Mouse (Mus musculus) heart, postnatal 0 days (tissue): ENCODE data around the gene Guca2b. TPM values are rescaled to one million over a fixed set of nuclear protein-coding genes. Genes with fewer than 3 reads are reported as not detected.
A peak's percentile ranks its signal among the peaks of the same experiment; 100 is the strongest.

Experiments
- ATAC-seq: fragments of 200-750 bp; cut with Nextera tagmentation; 2 replicates; pipeline ENCODE4 v1.8.0; 2017; ENCODE audit warnings: low read depth, moderate number of reproducible peaks, moderate library complexity; ENCODE audit not compliant: insufficient read depth
- DNase-seq: peaks from one replicate; pipeline ENCODE4 v3.0.0-alpha.2; 2016; ENCODE audit warnings: low spot score
- H3K27ac ChIP-seq: fragments of 300-500 bp; sonication (generic); 2 replicates; pipeline ENCODE4 v1.5.1; 2014; ENCODE audit warnings: low read depth, mild to moderate bottlenecking
- H3K27me3 ChIP-seq: fragments of 300-500 bp; sonication (generic); 2 replicates; pipeline ENCODE4 v1.6.1; 2014; ENCODE audit warnings: low read length, mixed read lengths; ENCODE audit not compliant: control insufficient read depth, insufficient read depth
- H3K36me3 ChIP-seq: fragments of 300-500 bp; sonication (generic); replicated peaks from 2 replicates; pipeline ENCODE4 v1.6.1; 2014; ENCODE audit warnings: low read length, mixed read lengths; ENCODE audit not compliant: control insufficient read depth, insufficient read depth
- H3K4me1 ChIP-seq: fragments of 300-500 bp; sonication (generic); 2 replicates; pipeline ENCODE4 v1.6.1; 2014; ENCODE audit warnings: antibody characterized with exemption; ENCODE audit not compliant: control insufficient read depth, insufficient read depth
- H3K4me2 ChIP-seq: fragments of 300-500 bp; sonication (generic); 2 replicates; pipeline ENCODE4 v1.6.1; 2014; ENCODE audit warnings: low read depth, mild to moderate bottlenecking, low read length, moderate library complexity
- H3K4me3 ChIP-seq: fragments of 300-500 bp; sonication (generic); 2 replicates; pipeline ENCODE4 v1.5.1; 2014; ENCODE audit warnings: low read depth, low read length
- H3K9ac ChIP-seq: fragments of 300-500 bp; sonication (generic); replicated peaks from 2 replicates; pipeline ENCODE4 v1.6.1; 2014; ENCODE audit warnings: low read depth, low read length, mixed read lengths
- H3K9me3 ChIP-seq: fragments of 300-500 bp; sonication (generic); replicated peaks from 2 replicates; pipeline ENCODE4 v1.6.1; 2016; ENCODE audit warnings: low read length; ENCODE audit not compliant: control insufficient read depth
- CTCF ChIP-seq: IDR thresholded peaks from 2 replicates; pipeline ENCODE4 v1.5.1; 2016; ENCODE audit warnings: antibody characterized with exemption, control low read depth, low read depth
- EP300 ChIP-seq: IDR thresholded peaks from 2 replicates; pipeline ENCODE4 v1.6.1; 2016; ENCODE audit warnings: antibody characterized with exemption, low read depth
- WGBS: fragments of 180-500 bp; shearing (Covaris S2); extraction: QIAGEN DNeasy Blood & Tissue Kit; methylation state at CpG from one replicate; pipeline ENCODE4 v1.1.7; 2014; 5-methylcytosine and 5-hydroxymethylcytosine counted together
- polyA plus RNA-seq: library from polyadenylated mRNA; unstranded; fragments of >200 nt; fragmentation: Nextera tagmentation; extraction: Ambion mirVana; gene quantifications from 2 replicates; pipeline ENCODE4 v1.2.1, GENCODE M21; 2015
- total RNA-seq: library from RNA; depleted of rRNA; stranded (reverse); fragments of >200 nt; gene quantifications from 2 replicates; pipeline ENCODE4 v1.2.3, GENCODE M21; 2014; ENCODE audit warnings: low replicate concordance; rRNA removed

Gene Guca2b
- total and polyA plus RNA-seq, 2 experiments from 2014 or later: not detected

GRCm38 (mm10) chr4:119626081-119626645 lies 32.6 kb downstream of the Guca2b start:
- DNase-seq (peak; percentile 29), ATAC-seq (no peak)
- Histone ChIP-seq H3K4me1 (0 out of 2 replicates have a peak, but pooled peaks cover 4% of the 10 kb centered on the region), H3K9ac (no peak overlapping the region), H3K4me3 (no peak overlapping the region), H3K27ac (peak overlapping the region; percentile 15; the same call in 1 of the 2 replicates), H3K36me3 (peaks cover 61% of the 10 kb centered on the region), H3K4me2 (no peak overlapping the region), H3K27me3 (no peaks in the 10 kb centered on the region), H3K9me3 (no peaks in the 10 kb centered on the region)
- WGBS: 34% methylated on average over 7 of the region's 7 CpGs
- TF ChIP-seq EP300: no peak
- TF ChIP-seq CTCF: no peak

GRCm38 (mm10) chr4:119614724-119615123 lies 44.0 kb downstream of the Guca2b start:
- Histone ChIP-seq H3K36me3 (peaks cover 27% of the 10 kb centered on the region), H3K9me3 (no peaks in the 10 kb centered on the region)

GRCm38 (mm10) chr4:119614078-119614477 lies 44.7 kb downstream of the Guca2b start:
- TF ChIP-seq EP300 (no peak), CTCF (no peak)
- H3K4me2 ChIP-seq: no peak overlapping the region
- WGBS: 79% methylated on average over 1 of the region's 1 CpGs
- H3K27me3 ChIP-seq: no peaks in the 10 kb centered on the region
- ATAC-seq (no peak), DNase-seq (no peak)
- 0 out of 2 replicates have a peak overlapping the region, but pooled peaks have one; percentile 51 for H3K27ac ChIP-seq
- no peak overlapping the region for H3K4me3 ChIP-seq
- H3K9me3 ChIP-seq: no peaks in the 10 kb centered on the region
- peaks cover 23% of the 10 kb centered on the region for H3K36me3 ChIP-seq
- H3K9ac ChIP-seq: no peak overlapping the region
- peaks cover 7% of the 10 kb centered on the region; the same call in 1 of the 2 replicates for H3K4me1 ChIP-seq

More at GRCm38 (mm10) chr4:119614724-119615123, 44.0 kb downstream of the Guca2b start:
- TF ChIP-seq EP300 (no peak), CTCF (no peak)
- WGBS: 34% methylated on average over 4 of the region's 4 CpGs
- no peak for DNase-seq
- H3K9ac ChIP-seq: no peak overlapping the region
- no peaks in the 10 kb centered on the region for H3K27me3 ChIP-seq
- no peak overlapping the region for H3K4me3 ChIP-seq
- peaks cover 7% of the 10 kb centered on the region; the same call in 1 of the 2 replicates for H3K4me1 ChIP-seq
- H3K27ac ChIP-seq: peak overlapping the region; percentile 51; the same call in 1 of the 2 replicates
- no peak for ATAC-seq
- H3K4me2 ChIP-seq: no peak overlapping the region

- Histone ChIP-seq H3K4me2 (no peak overlapping the region), H3K9me3 (no peaks in the 10 kb centered on the region), H3K27ac (no peak overlapping the region), H3K4me3 (no peak overlapping the region), H3K36me3 (peaks cover 12% of the 10 kb centered on the region; the same call in 1 of the 2 replicates), H3K9ac (no peak overlapping the region), H3K27me3 (no peaks in the 10 kb centered on the region), H3K4me1 (peaks cover 7% of the 10 kb centered on the region; the same call in 1 of the 2 replicates)
- ATAC-seq (no peak), DNase-seq (no peak)
- WGBS: 41% methylated on average over 1 of the region's 1 CpGs
- no peak for TF ChIP-seq EP300
- TF ChIP-seq CTCF: no peak
Measured at GRCm38 (mm10) chr4:119609488-119609887, 49.3 kb downstream of the Guca2b start.

Other genes starting within 250 kb of the Guca2b start
- gene Ccdc30, start 243.4 kb downstream of the Guca2b start, total RNA-seq: not detected in 2 replicates
- gene Ccdc30, start 243.4 kb downstream of the Guca2b start, polyA plus RNA-seq: 2.1 and 2.3 TPM in 2 replicates
- gene Ppcs, start 236.5 kb downstream of the Guca2b start, total RNA-seq: 17.4 and 22.5 TPM in 2 replicates
- 39.3 and 40.0 TPM in 2 replicates for gene Ppcs, start 236.5 kb downstream of the Guca2b start, polyA plus RNA-seq
- not detected in 2 replicates for gene Zmynd12, start 236.1 kb downstream of the Guca2b start, total RNA-seq
- 0.21 and 0.37 TPM in 2 replicates for gene Zmynd12, start 236.1 kb downstream of the Guca2b start, polyA plus RNA-seq
- 5.7 and 6.4 TPM in 2 replicates for gene Rimkla, start 166.3 kb downstream of the Guca2b start, total RNA-seq
- 2.8 and 3.0 TPM in 2 replicates for gene Rimkla, start 166.3 kb downstream of the Guca2b start, polyA plus RNA-seq
- gene Foxj3, start 122.0 kb downstream of the Guca2b start, total RNA-seq: 16.6 and 52.4 TPM in 2 replicates
- gene Foxj3, start 122.0 kb downstream of the Guca2b start, polyA plus RNA-seq: 9.8 and 10.7 TPM in 2 replicates
- 3.6 and 6.7 TPM in 2 replicates for gene Frg2f1, start 119.4 kb downstream of the Guca2b start, total RNA-seq
- gene Frg2f1, start 119.4 kb downstream of the Guca2b start, polyA plus RNA-seq: 4.7 and 6.5 TPM in 2 replicates
- gene Guca2a, start 21.2 kb downstream of the Guca2b start, total RNA-seq: not detected in 2 replicates
- gene Guca2a, start 21.2 kb downstream of the Guca2b start, polyA plus RNA-seq: 0.29 and 0.42 TPM in 2 replicates
- gene Hivep3, start 74.8 kb upstream of the Guca2b start, total RNA-seq: 2.3 and 10.4 TPM in 2 replicates
- gene Hivep3, start 74.8 kb upstream of the Guca2b start, polyA plus RNA-seq: 5.8 and 6.6 TPM in 2 replicates